Mouse (Mus musculus) forebrain, postnatal 0 days (tissue): ENCODE data around the gene N4bp2. TPM values are rescaled to one million over a fixed set of nuclear protein-coding genes. Genes with fewer than 3 reads are reported as not detected.

Source experiments
- ATAC-seq: fragments of 200-750 bp; cut with Nextera tagmentation; 2 replicates; pipeline ENCODE4 v1.8.0; 2017; ENCODE audit warnings: mild to moderate bottlenecking, moderate library complexity
- DNase-seq: peaks from one replicate; pipeline ENCODE4 v3.0.0-alpha.2; 2015
- H3K27ac ChIP-seq: fragments of 300-500 bp; sonication (generic); 2 replicates; pipeline ENCODE4 v1.5.1; 2014; ENCODE audit warnings: low read depth, mild to moderate bottlenecking, antibody characterized with exemption, low read length, moderate library complexity, mixed read lengths
- H3K27me3 ChIP-seq: fragments of 300-500 bp; sonication (generic); 2 replicates; pipeline ENCODE4 v1.6.1; 2014; ENCODE audit warnings: mild to moderate bottlenecking, low read length, mixed read lengths; ENCODE audit not compliant: insufficient read depth
- H3K36me3 ChIP-seq: fragments of 300-500 bp; sonication (generic); 2 replicates; pipeline ENCODE4 v1.6.1; 2014; ENCODE audit warnings: mild to moderate bottlenecking, moderate library complexity; ENCODE audit not compliant: insufficient read depth
- H3K4me1 ChIP-seq: fragments of 300-500 bp; sonication (generic); 2 replicates; pipeline ENCODE4 v1.6.1; 2014; ENCODE audit warnings: antibody characterized with exemption; ENCODE audit not compliant: insufficient read depth
- H3K4me2 ChIP-seq: fragments of 300-500 bp; sonication (generic); 2 replicates; pipeline ENCODE4 v1.6.1; 2014; ENCODE audit warnings: low read depth, mild to moderate bottlenecking, moderate library complexity
- H3K4me3 ChIP-seq: fragments of 300-500 bp; sonication (generic); 2 replicates; pipeline ENCODE4 v1.5.1; 2014; ENCODE audit warnings: low read depth, low read length, mixed read lengths
- H3K9ac ChIP-seq: fragments of 300-500 bp; sonication (generic); 2 replicates; pipeline ENCODE4 v1.6.1; 2014; ENCODE audit warnings: mild to moderate bottlenecking
- H3K9me3 ChIP-seq: fragments of 300-500 bp; sonication (generic); 2 replicates; pipeline ENCODE4 v1.6.1; 2016; ENCODE audit warnings: low read length
- CTCF ChIP-seq: sonication (generic); IDR thresholded peaks from 2 replicates; pipeline ENCODE4 v1.5.1; 2016; ENCODE audit warnings: antibody characterized with exemption, control low read depth, low read depth
- WGBS: fragments of 180-500 bp; shearing (Covaris S2); extraction: QIAGEN DNeasy Blood & Tissue Kit; methylation state at CpG from one replicate; pipeline ENCODE4 v1.1.7; 2014; 5-methylcytosine and 5-hydroxymethylcytosine counted together
- polyA plus RNA-seq: library from polyadenylated mRNA; unstranded; fragments of >200 nt; fragmentation: Nextera tagmentation; extraction: Ambion mirVana; gene quantifications from 2 replicates; pipeline ENCODE4 v1.2.1, GENCODE M21; 2015
- total RNA-seq: library from RNA; depleted of rRNA; stranded (reverse); fragments of >200 nt; gene quantifications from 2 replicates; pipeline ENCODE4 v1.2.3, GENCODE M21; 2014

Gene N4bp2
- total and polyA plus RNA-seq, 2 experiments from 2014 or later, result 8.6 to 37.7 TPM

- ATAC-seq (no peak), DNase-seq (no peak)
- Histone ChIP-seq H3K4me2 (no peak overlapping the region), H3K4me3 (no peak overlapping the region), H3K9me3 (no peaks in the 10 kb centered on the region), H3K36me3 (no peaks in the 10 kb centered on the region), H3K27me3 (no peaks in the 10 kb centered on the region), H3K4me1 (no peaks in the 10 kb centered on the region), H3K9ac (no peak overlapping the region), H3K27ac (no peak overlapping the region)
- 86% methylated on average over 12 of the region's 12 CpGs for WGBS
- no peak for TF ChIP-seq CTCF
These were observed 100.0 kb downstream of the N4bp2 start for GRCm38 (mm10) chr5:65863349-65863749.

- WGBS, result 89% methylated on average over 7 of the region's 7 CpGs
- H3K36me3 ChIP-seq, result no peaks in the 10 kb centered on the region
- ATAC-seq (no peak), DNase-seq (no peak)
- H3K27me3 ChIP-seq, result no peaks in the 10 kb centered on the region
- H3K9ac ChIP-seq, result no peak overlapping the region
- no peaks in the 10 kb centered on the region for H3K4me1 ChIP-seq
- no peak overlapping the region for H3K27ac ChIP-seq
- H3K4me3 ChIP-seq, result no peak overlapping the region
- TF ChIP-seq CTCF, result no peak
- no peaks in the 10 kb centered on the region for H3K9me3 ChIP-seq
- no peak overlapping the region for H3K4me2 ChIP-seq
These were observed 101.2 kb downstream of the N4bp2 start for GRCm38 (mm10) chr5:65864486-65864885.

DNA sequence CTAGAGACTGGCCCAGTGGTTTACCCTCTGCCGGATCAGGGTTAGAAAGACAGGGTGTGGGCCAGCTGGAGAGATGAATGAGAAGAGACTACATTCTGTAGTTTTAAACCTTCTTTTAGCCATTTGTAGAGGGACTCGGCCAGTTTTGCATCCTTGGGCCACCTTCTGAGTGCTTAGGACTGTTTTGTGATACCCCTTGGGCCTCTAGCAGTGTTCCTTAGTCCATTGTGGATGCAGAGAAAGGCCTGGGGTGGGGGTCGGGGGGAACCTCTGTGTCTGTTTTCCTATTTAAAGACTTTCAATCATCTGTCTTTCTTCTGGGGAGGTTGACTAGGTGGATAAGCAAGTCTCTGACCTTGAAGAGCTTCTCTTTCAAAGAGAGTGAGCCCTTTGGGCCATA, 101.6 kb downstream of the N4bp2 start:
- Histone ChIP-seq H3K9me3 (no peaks in the 10 kb centered on the region), H3K4me1 (no peaks in the 10 kb centered on the region), H3K9ac (no peak overlapping the region), H3K27me3 (no peaks in the 10 kb centered on the region), H3K36me3 (no peaks in the 10 kb centered on the region), H3K27ac (no peak overlapping the region), H3K4me3 (no peak overlapping the region), H3K4me2 (no peak overlapping the region)
- no peak for DNase-seq
- 84% methylated on average over 3 of the region's 3 CpGs for WGBS
- no peak for TF ChIP-seq CTCF
- ATAC-seq, result no peak

DNA sequence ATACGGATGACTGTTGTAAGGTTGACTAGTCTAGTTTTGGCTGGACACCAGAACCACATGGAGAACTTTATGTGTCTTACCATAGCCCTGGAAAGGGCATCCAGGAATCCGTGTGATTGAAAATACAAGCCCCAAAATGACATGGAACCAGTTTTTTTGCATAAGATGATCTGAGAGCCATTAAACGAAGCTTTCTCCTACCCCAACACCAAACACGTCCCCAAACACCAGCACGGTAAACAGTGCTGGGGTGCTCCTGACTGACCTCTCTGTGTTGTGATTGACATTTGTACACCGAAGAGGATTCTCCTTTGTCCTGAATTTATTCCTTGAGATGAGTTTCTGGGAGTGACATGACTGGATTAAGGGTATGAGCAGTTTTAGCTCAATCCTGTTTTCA, 103.3 kb downstream of the N4bp2 start:
- no peaks in the 10 kb centered on the region for H3K4me1 ChIP-seq
- ATAC-seq (no peak), DNase-seq (no peak)
- H3K27ac ChIP-seq, result no peak overlapping the region
- no peak overlapping the region for H3K4me3 ChIP-seq
- H3K27me3 ChIP-seq, result no peaks in the 10 kb centered on the region
- WGBS, result 92% methylated on average over 6 of the region's 6 CpGs
- H3K36me3 ChIP-seq, result no peaks in the 10 kb centered on the region
- no peak overlapping the region for H3K9ac ChIP-seq
- TF ChIP-seq CTCF, result no peak
- H3K4me2 ChIP-seq, result no peak overlapping the region
- H3K9me3 ChIP-seq, result no peaks in the 10 kb centered on the region

- H3K4me3 ChIP-seq, result no peak overlapping the region
- no peaks in the 10 kb centered on the region for H3K9me3 ChIP-seq
- no peak overlapping the region for H3K27ac ChIP-seq
- WGBS, result 85% methylated on average over 7 of the region's 7 CpGs
- ATAC-seq (no peak), DNase-seq (no peak)
- no peak overlapping the region for H3K9ac ChIP-seq
- no peaks in the 10 kb centered on the region for H3K4me1 ChIP-seq
- TF ChIP-seq CTCF, result no peak
- no peak overlapping the region for H3K4me2 ChIP-seq
- no peaks in the 10 kb centered on the region for H3K36me3 ChIP-seq
- no peaks in the 10 kb centered on the region for H3K27me3 ChIP-seq
These were observed 104.2 kb downstream of the N4bp2 start for GRCm38 (mm10) chr5:65867380-65868116.

- no peak for ATAC-seq
- DNase-seq, result no peak
- Histone ChIP-seq H3K36me3 (no peaks in the 10 kb centered on the region), H3K4me3 (no peak overlapping the region), H3K4me1 (no peaks in the 10 kb centered on the region), H3K9ac (no peak overlapping the region), H3K9me3 (no peaks in the 10 kb centered on the region), H3K27me3 (no peaks in the 10 kb centered on the region), H3K27ac (no peak overlapping the region), H3K4me2 (no peak overlapping the region)
- 75% methylated on average over 3 of the region's 3 CpGs for WGBS
- no peak for TF ChIP-seq CTCF
These were observed 105.1 kb downstream of the N4bp2 start for GRCm38 (mm10) chr5:65868419-65868818.

GRCm38 (mm10) chr5:65869660-65870059, 106.3 kb downstream of the N4bp2 start:
- no peak overlapping the region for H3K9ac ChIP-seq
- ATAC-seq, result no peak
- H3K4me3 ChIP-seq, result no peak overlapping the region
- no peak overlapping the region for H3K27ac ChIP-seq
- DNase-seq, result no peak
- no peaks in the 10 kb centered on the region for H3K9me3 ChIP-seq
- no peaks in the 10 kb centered on the region for H3K27me3 ChIP-seq
- no peaks in the 10 kb centered on the region for H3K36me3 ChIP-seq
- TF ChIP-seq CTCF, result no peak
- 89% methylated on average over 4 of the region's 4 CpGs for WGBS
- H3K4me1 ChIP-seq, result no peaks in the 10 kb centered on the region
- H3K4me2 ChIP-seq, result no peak overlapping the region
